Mouse (Mus musculus) left cerebral cortex, adult 6 months (tissue): Measurements from ENCODE around the gene Il13ra1. TPM values are rescaled to one million over a fixed set of nuclear protein-coding genes. Genes with fewer than 3 reads are reported as not detected.

Source experiments
- long read RNA-seq, 2 experiments: library from polyadenylated mRNA; unstranded; transcript quantifications; one replicate each; pipeline ENCODE4 v2.0.0; 2019 to 2020
- polyA plus RNA-seq: library from polyadenylated mRNA; unstranded; fragments of <200 nt; fragmentation: Nextera tagmentation; gene quantifications from 2 replicates; pipeline ENCODE4 v1.2.3, GENCODE M21; 2021

The Il13ra1 gene
- polyA plus RNA-seq = 3.3 and 3.7 TPM in 2 replicates
- long read RNA-seq, experiment 1, transcript Il13ra1-201 (11 exons, 3,712 nt) = major isoform, 27 of 29 reads
- long read RNA-seq, experiment 1, partial matches to known transcripts = 0 of 29 reads
- long read RNA-seq, experiment 1, other reads (novel, unspliced or antisense) = 2 of 29 reads
- long read RNA-seq, experiment 2, partial matches to known transcripts = 1 of 2 reads
- long read RNA-seq, experiment 2, other reads (novel, unspliced or antisense) = 0 of 2 reads

GRCm38 (mm10) chrX:36111622-36112421, at the start of gene Il13ra1:
Gene Il13ra1, plus strand, starts transcription at chrX:36112110.

GRCm38 (mm10) chrX:36195736-36196525, 84.0 kb downstream of the Il13ra1 start, which contains the start of gene Zcchc12:
Gene Zcchc12, plus strand, starts transcription at chrX:36195904.

Other genes starting within 250 kb of the Il13ra1 start
- gene Dock11, start 223.3 kb upstream of the Il13ra1 start, polyA plus RNA-seq = 0.72 and 0.95 TPM in 2 replicates
- 52.5 and 82.6 TPM in 2 replicates for gene Zcchc12, start 83.8 kb downstream of the Il13ra1 start, polyA plus RNA-seq
- 0.54 and 0.76 TPM in 2 replicates for gene Lonrf3, start 216.2 kb downstream of the Il13ra1 start, polyA plus RNA-seq